Mouse (Mus musculus): ENCODE results near the gene Hist1h3f. TPM values are rescaled to one million over a fixed set of nuclear protein-coding genes. Genes with fewer than 3 reads are reported as not detected.
A peak's percentile ranks its signal among the peaks of the same experiment; 100 is the strongest.
"Not testable (repeated sequence)": the region's sequence is repeated elsewhere in the genome, so short reads cannot be mapped to it uniquely, and the experiment has no call there.

The Hist1h3f gene
- total and polyA plus RNA-seq, 2 experiments from 2014 or later: 0.16 to 466 TPM

- WGBS: 3% methylated on average over 18 of the region's 18 CpGs
- H3K27ac ChIP-seq: peak overlapping the region; percentile 95
- ATAC-seq: peak; percentile 70
- no peaks in the 10 kb centered on the region for H3K27me3 ChIP-seq (ENCODE audit: insufficient read depth, low read length)
- H3K4me1 ChIP-seq (ENCODE audit: insufficient read depth, low read length): no peaks in the 10 kb centered on the region
- peak; percentile 71 for TF ChIP-seq CTCF (IDR thresholded peaks at IDR 0.05; ENCODE audit: low read depth)
- no peaks in the 10 kb centered on the region for H3K9me3 ChIP-seq (ENCODE audit: low read length)
- H3K4me3 ChIP-seq (ENCODE audit: low read length): peak overlapping the region; percentile 44
- H3K4me2 ChIP-seq (ENCODE audit: low read depth, low read length): peak overlapping the region; percentile 86
- H3K9ac ChIP-seq (replicated peaks; ENCODE audit: low read length): peak overlapping the region; percentile 58
- DNase-seq (ENCODE audit: low spot score): peak; percentile 86
- no peaks in the 10 kb centered on the region for H3K36me3 ChIP-seq (ENCODE audit: insufficient read depth, low read length)
Measured at GRCm38 (mm10) chr13:23562699-23563462, 19.0 kb downstream of the Hist1h3f start.

GRCm38 (mm10) chr13:23564482-23564881 lies 20.6 kb downstream of the Hist1h3f start:
- Histone ChIP-seq H3K9me3 (ENCODE audit: low read length) (no peaks in the 10 kb centered on the region), H3K4me3 (ENCODE audit: low read length) (no peak overlapping the region), H3K27me3 (ENCODE audit: insufficient read depth, low read length) (no peaks in the 10 kb centered on the region), H3K4me1 (ENCODE audit: insufficient read depth, low read length) (no peaks in the 10 kb centered on the region), H3K9ac (replicated peaks; ENCODE audit: low read length) (no peak overlapping the region), H3K4me2 (ENCODE audit: low read depth, low read length) (no peak overlapping the region), H3K36me3 (ENCODE audit: insufficient read depth, low read length) (no peaks in the 10 kb centered on the region), H3K27ac (no peak overlapping the region)
- DNase-seq (ENCODE audit: low spot score): no peak
- TF ChIP-seq CTCF (IDR thresholded peaks at IDR 0.05; ENCODE audit: low read depth): no peak
- WGBS: 86% methylated on average over 2 of the region's 2 CpGs
- no peak for ATAC-seq

DNA sequence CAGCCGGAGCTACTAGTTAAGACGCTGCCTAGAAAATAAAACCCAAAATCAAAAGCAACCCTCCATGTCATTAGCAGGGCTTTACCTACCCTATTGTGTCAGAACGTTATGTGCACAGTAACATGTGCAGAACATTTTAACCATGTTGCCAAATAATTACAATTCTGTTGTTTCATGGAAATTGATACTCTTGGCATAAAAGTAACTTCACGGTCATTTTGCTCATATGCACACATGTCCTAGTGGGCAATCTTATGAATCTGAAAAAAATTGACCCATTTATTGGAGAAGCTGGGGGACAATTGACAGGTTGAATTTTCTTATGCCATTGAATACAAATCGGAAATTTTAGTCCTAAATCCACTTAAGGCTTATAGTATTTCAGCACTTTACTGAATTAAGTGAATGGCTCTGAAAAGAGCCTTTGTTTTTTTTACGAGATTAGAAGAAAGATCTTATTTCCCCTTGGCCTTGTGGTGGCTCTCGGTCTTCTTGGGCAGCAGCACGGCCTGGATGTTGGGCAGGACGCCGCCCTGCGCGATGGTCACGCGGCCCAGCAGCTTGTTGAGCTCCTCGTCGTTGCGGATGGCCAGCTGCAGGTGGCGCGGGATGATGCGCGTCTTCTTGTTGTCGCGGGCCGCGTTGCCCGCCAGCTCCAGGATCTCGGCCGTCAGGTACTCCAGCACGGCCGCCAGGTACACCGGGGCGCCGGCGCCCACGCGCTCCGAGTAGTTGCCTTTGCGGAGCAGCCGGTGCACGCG lies 26.6 kb downstream of the Hist1h3f start:
- H3K27ac ChIP-seq: peak overlapping the region; percentile 95
- not testable (repeated sequence) for H3K27me3 ChIP-seq (ENCODE audit: insufficient read depth, low read length); H3K9me3 ChIP-seq (ENCODE audit: low read length); H3K36me3 ChIP-seq (ENCODE audit: insufficient read depth, low read length); H3K4me1 ChIP-seq (ENCODE audit: insufficient read depth, low read length)
- 4% methylated on average over 18 of the region's 41 CpGs for WGBS
- H3K4me2 ChIP-seq (ENCODE audit: low read depth, low read length): peak overlapping the region; percentile 59
- H3K9ac ChIP-seq (replicated peaks; ENCODE audit: low read length): peak overlapping the region; percentile 44
- peak; percentile 13 for DNase-seq (ENCODE audit: low spot score)
- peak overlapping the region; percentile 39 for H3K4me3 ChIP-seq (ENCODE audit: low read length)
- ATAC-seq: peak; percentile 31; the same call in 1 of the 2 replicates

- peak within 1 kb of the TSS; percentile 59 for H3K4me2 ChIP-seq (ENCODE audit: low read depth, low read length)
- H3K4me3 ChIP-seq (ENCODE audit: low read length): peak within 1 kb of the TSS; percentile 39
- peaks cover 7% of the 10 kb centered on the region; the same call in 1 of the 2 replicates for H3K4me1 ChIP-seq (ENCODE audit: insufficient read depth, low read length)
- H3K27ac ChIP-seq: peak within 1 kb of the TSS; percentile 95
- H3K9me3 ChIP-seq (ENCODE audit: low read length): no peaks in the 10 kb centered on the region
- DNase-seq (ENCODE audit: low spot score): peak; percentile 93
- H3K27me3 ChIP-seq (ENCODE audit: insufficient read depth, low read length): no peaks in the 10 kb centered on the region
- under 1% methylated on average over 18 of the region's 18 CpGs for WGBS
- ATAC-seq: peak; percentile 93
- H3K9ac ChIP-seq (replicated peaks; ENCODE audit: low read length): peak within 1 kb of the TSS; percentile 51
- H3K36me3 ChIP-seq (ENCODE audit: insufficient read depth, low read length): no peaks in the 10 kb centered on the region
- TF ChIP-seq CTCF (IDR thresholded peaks at IDR 0.05; ENCODE audit: low read depth): no peak
Measured at GRCm38 (mm10) chr13:23571022-23571503, 27.2 kb downstream of the Hist1h3f start, which contains the start of the genes Hist1h2ae and Hist1h2bg. Gene Hist1h2ae, minus strand, starts transcription at chr13:23571220. Gene Hist1h2bg, plus strand, starts transcription at chr13:23571396.

- ATAC-seq; H3K9me3 ChIP-seq (ENCODE audit: low read length); DNase-seq (ENCODE audit: low spot score); H3K27me3 ChIP-seq (ENCODE audit: insufficient read depth, low read length); H3K36me3 ChIP-seq (ENCODE audit: insufficient read depth, low read length); H3K4me1 ChIP-seq (ENCODE audit: insufficient read depth, low read length): not testable (repeated sequence)
- Histone ChIP-seq H3K27ac (peak overlapping the region; percentile 95), H3K4me2 (ENCODE audit: low read depth, low read length) (peak overlapping the region; percentile 59), H3K9ac (replicated peaks; ENCODE audit: low read length) (peak overlapping the region; percentile 51), H3K4me3 (ENCODE audit: low read length) (peak overlapping the region; percentile 39)
- under 1% methylated on average over 10 of the region's 34 CpGs for WGBS
Measured at GRCm38 (mm10) chr13:23571504-23572217, 27.8 kb downstream of the Hist1h3f start.
